Mouse (Mus musculus): ENCODE results near the gene Tbx4.

DNA sequence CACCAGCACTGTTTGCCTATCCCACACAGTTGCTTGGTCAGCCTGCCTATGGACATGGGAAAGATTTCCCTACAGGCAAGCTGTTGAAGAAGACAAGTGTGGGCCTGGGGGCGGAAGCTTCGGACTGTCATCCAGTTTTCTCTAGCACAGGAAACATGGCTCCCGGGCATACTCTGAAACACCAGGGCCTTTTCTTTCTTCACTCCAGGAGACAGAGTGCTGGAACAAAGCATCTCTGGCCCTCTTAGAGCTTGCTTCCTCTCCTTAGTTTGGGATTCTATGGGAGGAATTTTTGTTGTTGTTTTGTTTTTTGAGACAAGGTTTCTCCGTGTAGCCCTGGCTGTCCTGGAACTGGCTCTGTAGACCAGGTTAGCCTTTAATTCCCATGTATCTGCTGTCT lies 1.7 kb upstream of the Tbx4 start:
- TF ChIP-seq CTCF (IDR thresholded peaks at IDR 0.05; ENCODE audit: low read depth) (no peak), EP300 (optimal IDR thresholded peaks at IDR 0.05) (no peak)
